Mouse (Mus musculus): ENCODE results near the gene Serpina9.
"Not testable (repeated sequence)": the region's sequence is repeated elsewhere in the genome, so short reads cannot be mapped to it uniquely, and the experiment has no call there.

Gene Serpina9

DNA sequence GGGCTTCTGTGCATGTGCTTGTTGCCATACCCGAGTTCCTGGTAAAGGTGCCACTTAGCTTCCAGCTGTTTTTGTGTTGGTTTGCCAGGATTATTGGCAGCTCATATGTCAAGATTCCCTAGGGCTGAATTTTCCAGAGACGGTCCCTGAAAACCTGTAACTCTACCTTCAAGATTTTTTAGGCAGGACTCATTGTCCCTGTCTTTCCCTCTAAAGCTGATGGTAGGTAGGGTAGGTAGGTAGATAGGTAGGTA lies 24.1 kb downstream of the Serpina9 start:
- no peak for DNase-seq (ENCODE audit: low spot score)

DNA sequence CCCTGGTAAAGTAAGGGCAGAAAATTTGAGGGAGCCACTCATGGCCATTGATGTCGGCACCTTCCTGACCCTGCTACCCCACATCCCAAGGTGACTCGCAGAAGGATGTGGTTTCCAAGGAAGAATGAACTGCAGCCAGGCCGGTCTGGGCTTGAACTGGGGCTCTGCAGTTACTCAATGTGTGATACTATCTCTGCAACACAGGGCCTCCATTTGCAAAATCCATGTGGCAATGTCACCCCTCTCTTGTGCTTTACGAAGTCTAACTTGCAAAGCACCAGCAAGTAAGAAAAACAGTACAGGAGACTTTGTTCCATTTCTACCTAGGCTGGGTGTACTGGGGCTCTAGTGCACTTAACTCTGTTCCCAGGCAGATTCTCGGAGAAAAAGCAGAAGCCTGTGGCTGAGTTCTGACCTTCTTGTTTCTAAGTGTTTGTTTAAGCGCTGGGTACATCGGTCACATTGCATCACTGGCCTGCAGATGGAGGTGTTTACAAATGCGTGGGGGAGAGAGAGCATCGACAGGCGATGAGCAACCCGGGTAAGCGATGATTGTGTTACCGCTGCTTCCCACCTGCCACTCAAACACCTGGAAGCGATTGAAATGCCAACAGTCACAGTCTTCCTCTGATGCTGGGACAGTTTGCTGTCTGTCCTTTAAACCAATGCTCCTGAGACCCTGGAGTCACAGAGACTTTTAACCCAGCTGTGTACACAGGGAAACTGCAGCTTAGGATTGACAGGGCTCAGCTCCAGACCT lies 24.6 kb downstream of the Serpina9 start:
- no peak for DNase-seq (ENCODE audit: low spot score)

DNA sequence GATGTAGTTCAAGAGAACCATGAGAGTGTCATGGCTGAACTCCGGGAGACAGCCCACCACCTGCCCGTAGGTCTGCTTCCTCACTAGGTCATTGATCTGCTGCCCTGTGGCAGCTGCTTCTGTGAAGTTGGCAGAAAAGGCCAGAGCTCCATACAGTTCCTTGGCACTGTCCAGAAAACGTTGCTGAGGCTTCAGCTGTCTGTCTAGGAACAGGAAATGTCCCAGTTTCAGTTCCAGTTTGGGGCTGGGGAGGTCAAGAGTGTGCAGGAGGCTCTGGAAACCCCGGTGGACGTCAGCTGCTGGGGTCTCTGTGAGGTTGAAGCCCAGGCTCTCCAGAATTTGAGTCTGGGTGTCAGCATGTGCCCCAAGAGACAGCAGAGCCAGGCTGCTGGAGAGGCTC lies 27.7 kb downstream of the Serpina9 start:
- no peak for DNase-seq (ENCODE audit: low spot score)

DNA sequence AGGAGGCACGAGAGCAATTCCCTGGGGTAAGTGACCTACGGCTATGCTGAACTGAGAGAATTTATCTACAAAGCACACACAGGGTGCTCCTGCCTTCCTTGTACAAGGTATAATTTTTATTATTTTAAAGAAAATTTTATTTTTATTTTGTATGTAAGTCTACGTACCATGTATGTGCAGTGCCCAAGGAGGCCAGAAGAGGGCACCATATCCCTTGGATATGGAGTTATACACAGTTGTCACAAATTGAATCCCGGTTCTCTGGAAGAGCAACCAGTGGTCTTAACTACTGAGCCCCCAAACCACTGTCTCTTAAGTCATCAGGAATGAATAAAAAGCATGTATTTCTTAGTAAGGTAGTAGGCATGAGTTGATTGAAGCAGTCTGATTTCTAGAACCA lies 28.6 kb downstream of the Serpina9 start:
- peak; percentile 76 for DNase-seq (ENCODE audit: low spot score)

DNA sequence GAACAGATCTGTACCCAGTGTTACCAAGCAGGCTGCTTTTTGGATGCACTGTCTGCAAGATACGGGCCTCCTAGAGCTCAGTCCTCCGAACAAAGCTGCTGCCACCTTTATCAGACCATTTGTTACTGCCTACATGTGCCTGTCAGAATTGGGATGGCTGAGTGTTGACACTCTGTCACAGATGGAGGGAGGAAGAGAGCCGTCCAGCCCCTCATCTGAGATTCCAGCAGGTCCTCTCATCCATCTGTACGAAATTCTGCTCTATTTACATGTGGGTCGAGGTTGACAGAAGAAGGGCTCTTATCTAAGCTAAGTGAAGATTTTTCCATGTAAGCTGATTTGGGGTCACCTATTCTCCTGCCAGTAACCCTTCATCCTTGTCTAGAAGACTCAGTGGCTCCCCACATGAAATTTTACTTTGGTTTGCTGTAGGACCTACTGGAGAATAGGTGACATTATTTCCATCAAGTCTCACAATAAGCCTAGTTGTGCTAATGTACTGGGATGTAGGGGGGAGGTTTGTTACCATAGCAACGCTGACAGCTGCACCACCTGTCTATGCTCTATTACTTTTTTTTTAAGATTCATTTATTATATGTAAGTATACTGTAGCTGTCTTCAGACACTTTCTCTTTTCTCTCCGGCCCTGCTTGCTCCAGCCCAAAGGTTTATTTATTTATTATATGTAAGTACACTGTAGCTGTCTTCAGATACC lies 31.8 kb downstream of the Serpina9 start:
- DNase-seq (ENCODE audit: low spot score), result no peak

DNA sequence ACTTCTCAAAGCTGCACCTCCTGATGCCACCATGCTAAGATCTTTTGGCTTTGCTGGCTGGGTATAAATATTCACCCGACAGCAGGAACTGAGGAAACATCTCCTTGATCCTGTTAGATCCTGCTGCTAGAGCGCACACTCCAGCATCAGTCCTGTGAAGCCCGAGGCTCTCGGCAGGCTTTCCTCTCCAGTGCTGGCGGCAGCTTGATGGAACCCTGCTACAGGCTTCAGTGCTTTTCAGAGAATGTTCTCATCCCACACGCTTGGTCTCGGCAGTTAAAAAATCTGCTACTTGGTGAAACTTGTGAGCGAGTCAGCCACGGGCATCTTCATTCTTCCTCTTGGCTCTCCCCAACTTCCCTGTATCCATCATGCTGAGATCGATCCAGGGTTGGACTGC lies 35.3 kb downstream of the Serpina9 start:
- no peak for DNase-seq (ENCODE audit: low spot score)

DNA sequence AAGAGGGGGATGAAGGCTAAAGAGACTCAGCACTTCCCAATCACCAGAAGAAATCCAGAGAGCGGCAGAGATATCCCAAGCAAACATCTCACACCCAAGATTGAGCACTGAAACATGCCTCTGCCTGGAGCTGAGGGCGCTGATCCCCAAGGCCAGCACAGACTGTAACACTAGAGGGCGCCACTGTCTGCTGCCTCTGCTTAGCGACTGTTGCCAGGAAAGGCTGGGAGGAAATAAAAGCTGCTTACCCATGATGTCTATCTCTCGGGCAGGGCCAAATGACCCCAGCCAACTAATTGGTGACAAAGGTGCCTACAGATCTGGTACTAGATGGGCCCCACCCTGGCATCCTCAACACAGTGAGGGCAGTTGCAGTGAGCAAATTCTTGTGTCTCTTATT lies 35.7 kb downstream of the Serpina9 start:
- DNase-seq (ENCODE audit: low spot score), result peak; percentile 48

DNA sequence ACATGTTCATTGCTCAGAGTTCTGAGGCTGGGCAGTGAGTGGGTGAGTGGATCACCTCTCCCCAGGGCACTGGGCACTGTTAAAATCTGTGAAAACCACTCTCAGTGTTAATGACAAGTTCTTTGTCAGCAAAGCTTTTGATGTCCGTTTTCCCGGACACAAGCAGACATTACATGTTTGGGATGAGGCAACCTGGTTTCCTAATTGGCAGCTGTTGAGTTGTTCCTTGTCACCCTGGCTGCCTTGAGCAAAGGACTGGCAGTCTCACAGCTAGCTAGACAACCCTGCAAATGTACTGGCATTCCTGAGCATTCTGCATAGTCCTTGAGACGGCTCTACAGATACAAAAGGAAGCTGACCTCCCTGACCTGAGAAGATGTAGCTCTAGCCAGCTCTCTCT lies 36.5 kb downstream of the Serpina9 start:
- DNase-seq (ENCODE audit: low spot score), result no peak

DNA sequence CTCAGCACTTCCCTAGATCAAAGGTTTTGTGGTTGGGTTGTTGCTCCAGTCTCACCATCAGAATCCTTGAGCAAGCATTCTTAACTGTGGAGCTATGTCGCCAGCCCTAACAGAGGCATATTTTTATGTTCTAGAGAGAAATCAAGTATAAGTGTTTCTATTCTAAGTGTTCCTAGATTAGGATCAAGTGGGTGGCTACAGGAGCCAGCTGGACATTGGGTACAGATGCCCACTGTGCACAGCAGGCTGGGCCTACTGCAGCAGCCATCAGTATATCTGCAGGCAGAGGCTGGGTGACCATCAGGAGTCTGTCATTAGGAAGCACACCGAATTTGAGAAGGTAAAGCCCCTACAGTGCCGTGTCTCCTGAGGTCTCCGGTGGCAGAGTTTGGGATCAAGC lies 42.5 kb downstream of the Serpina9 start:
- DNase-seq (ENCODE audit: low spot score), result no peak

DNA sequence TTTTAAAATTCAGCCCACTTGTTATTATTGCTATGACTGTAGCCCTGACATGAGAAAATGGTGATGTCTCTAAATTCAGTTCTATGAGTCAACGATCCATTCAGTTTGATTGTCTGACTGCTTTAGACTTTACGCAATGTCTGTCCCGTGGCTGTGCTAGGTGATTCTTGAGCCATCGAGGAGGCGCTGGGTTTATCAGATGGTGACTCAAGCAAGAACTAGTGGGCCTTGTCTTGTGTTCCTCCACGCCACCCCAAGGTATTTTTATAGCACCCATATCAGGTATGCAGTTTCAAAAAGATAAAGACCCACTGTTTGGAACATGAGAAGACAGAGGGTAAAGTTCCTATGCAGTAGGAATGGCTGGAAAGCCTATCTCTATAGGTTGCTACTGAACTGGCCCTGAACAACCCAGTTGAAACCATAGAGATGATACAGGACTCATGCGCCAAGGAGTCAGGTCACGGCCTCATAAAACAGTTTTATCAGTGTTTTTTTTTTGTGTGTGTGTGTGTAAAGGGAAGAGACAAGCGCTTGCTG lies 43.9 kb downstream of the Serpina9 start:
- no peak for DNase-seq (ENCODE audit: low spot score)

DNA sequence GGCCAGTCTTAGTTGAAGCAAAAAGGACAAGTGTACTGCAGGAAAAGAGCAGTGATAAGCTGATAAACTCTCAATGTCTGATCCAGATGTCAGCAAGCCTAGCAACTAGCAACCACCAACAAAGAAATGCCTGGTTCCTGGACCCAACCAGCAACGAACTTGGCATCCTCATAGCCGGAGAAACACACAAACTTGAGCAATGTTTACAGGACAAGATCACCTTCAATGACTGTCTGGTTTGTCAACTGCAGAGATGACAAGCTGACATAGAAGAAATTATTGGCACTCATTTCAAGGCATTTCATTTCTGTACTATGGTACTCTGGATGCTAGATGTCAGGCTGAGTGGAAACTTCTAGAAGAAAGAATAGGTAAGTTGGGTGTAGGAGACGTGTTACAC lies 46.8 kb downstream of the Serpina9 start:
- DNase-seq (ENCODE audit: low spot score), result no peak

DNA sequence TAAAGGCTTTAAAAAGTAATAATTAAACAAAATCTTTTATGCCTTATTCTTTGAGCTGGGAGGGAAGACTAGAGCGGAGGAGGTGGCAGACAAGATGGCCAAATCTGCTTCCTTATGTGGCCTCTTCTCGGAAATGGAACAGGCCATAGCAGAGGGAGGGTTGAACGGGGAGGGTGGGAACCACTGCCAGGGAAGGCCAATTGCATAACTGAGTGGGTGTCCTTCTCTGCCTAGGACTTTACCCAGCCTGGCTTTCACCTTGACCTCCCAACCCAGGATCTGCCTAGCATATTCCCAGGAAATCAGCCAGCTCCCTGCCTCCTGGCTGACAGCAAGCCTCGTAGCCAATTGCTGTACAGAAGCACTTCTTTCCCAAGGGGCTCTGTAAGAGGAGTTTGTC lies 50.3 kb downstream of the Serpina9 start:
- DNase-seq (ENCODE audit: low spot score), result no peak

DNA sequence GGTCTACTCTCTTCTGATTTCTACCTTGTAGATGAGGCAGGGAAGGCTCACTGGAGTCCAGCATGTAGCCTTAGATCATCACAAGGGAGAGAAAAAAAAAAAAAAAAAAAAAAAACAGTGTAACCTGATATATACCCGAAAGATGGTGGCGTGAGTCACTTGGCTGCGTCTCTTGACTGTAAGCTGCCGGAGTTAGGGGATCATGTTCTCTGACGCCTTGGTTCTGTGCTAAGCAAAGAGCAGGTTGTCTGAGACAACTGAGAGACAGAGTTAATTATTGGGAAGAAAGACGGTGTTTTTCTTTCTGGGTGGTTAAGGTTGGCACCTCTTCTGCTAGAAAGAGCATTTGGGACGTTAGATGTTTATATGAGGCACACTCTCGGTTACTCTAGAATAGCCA lies 50.7 kb downstream of the Serpina9 start:
- no peak for DNase-seq (ENCODE audit: low spot score)

DNA sequence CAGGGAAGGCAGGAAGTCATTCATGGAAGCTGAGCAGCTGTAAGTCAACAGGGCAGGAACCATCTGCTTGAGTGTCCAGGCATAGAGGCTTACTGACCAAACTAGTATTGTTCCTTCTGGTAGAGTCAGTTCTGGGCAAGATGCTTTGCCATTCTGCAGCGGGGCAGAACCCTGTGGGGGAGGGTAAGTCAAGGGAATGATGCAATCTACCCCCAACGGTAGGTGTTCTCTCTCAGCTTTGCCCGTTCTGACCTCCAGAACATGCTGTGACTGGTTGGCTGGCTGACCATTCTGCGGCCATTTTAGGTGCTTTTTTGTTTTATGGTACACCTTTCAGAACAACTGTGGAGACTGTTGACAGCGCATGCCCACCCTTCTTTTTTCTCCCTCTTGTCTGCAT lies 51.2 kb downstream of the Serpina9 start:
- no peak for DNase-seq (ENCODE audit: low spot score)

DNA sequence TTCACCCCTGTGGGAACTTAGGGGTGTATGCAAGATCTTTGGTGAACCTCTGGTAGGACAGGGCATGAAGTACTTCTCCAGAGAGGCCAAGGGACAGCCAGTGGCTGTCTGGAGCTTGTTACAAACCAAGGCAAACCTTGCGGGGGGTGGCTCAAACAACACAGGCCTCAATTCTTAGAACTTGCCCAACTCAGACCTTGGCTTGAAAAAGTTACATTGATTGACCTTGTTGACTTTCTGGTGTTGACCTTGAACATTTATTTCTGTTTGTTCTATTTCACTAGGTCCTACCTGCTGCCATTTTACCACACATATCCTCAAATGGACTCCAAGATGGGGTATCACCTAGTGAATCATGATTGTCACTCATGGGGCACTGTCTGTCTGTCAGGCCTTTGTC lies 51.8 kb downstream of the Serpina9 start:
- no peak for DNase-seq (ENCODE audit: low spot score)

DNA sequence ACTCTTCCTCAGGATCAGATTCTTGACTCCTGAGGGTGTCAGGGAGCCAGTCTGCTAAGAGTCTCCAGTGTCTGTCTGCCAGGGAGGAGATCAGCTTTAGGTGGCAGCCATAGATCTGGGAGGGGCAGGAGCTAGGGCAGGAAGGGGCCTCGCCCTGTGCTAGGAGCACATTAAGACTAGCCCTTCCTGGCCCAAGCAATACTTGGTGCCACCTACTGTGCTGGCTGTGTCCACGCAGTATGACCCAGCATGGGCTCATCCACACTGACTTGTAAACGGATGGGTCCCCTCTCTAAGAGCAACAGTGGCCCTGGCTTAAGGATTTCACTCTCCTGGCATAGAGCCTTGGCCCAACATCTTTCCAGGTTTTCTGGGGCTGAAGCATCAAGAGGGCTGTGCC lies 54.8 kb downstream of the Serpina9 start, which contains the start of gene Serpina1e:
Gene Serpina1e (minus strand): TSS at position 178 of the 400 bp plus-strand sequence.
- no peak for DNase-seq (ENCODE audit: low spot score)

DNA sequence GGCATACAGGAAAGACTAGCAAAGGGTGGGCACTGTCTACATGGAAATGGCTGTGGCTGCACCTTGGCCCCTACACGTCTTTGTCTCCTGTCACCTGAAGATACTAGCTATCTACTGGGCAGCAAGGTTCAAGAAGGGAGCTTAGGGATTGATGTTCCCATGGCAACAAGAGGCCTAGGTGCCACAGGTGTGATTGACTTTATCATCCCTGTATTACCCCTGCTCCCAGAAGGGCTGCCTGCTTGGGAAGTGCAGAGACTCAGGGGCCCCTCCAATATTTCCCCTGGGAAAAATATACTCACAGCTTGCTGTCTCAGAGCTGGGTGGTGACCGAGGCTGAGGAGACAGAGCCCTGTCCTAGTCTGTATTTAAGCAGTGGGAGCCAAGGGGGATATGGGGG lies 57.0 kb downstream of the Serpina9 start:
- not testable (repeated sequence) for DNase-seq (ENCODE audit: low spot score)

DNA sequence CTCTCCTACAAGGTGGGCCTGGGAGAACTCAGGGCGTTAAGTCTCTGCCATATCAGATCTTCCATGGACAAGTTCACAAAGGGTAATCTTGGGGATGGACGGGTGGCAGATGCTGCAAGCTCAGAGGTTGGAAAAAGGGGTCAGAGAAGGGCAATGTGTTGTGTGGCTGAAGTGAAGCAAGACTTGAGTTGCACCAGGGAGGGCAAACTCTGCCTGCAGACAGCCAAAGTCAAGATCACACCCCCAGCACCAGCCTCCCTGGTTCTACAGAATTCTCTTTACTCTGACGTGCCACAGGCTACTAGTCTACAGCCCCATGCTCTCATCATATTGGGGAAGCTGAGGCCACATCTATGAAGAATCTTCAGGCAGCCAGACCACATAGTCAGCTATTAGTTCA lies 60.6 kb downstream of the Serpina9 start:
- not testable (repeated sequence) for DNase-seq (ENCODE audit: low spot score)

DNA sequence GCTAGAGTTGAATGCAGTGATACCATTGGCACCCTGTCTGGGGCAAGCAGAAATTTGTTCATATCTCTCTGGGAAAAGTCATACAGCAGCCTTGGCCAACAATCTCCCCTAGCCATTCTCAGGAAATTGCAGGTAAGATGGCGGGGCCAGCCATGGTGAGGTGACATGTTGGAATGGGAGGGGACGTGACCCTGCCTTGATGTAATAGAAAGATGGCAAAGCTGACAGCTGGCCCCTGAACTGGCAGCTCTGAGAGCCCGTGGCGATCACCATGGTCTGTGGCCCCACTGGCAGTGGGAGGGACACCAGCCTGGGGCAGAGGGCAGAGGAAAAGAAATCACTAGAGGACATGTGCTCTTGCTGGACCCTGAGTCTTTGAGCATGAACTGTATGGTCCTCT lies 67.3 kb downstream of the Serpina9 start:
- DNase-seq (ENCODE audit: low spot score), result no peak
